Mouse (Mus musculus) left cerebral cortex, adult 8-10 months (tissue): ENCODE data around the gene Pbxip1. TPM values are rescaled to one million over a fixed set of nuclear protein-coding genes. Genes with fewer than 3 reads are reported as not detected.
"Not testable (repeated sequence)": the region's sequence is repeated elsewhere in the genome, so short reads cannot be mapped to it uniquely, and the experiment has no call there.

ENCODE experiments used
- DNase-seq, 2 experiments: peaks; one replicate each; pipeline ENCODE4 v3.0.0; 2022; ENCODE audit warnings: low spot score in 2 of 2
- total RNA-seq, 4 experiments: library from RNA; stranded (reverse); gene quantifications; 2 replicates each; pipeline ENCODE4 v1.2.4; 2022

Gene Pbxip1
- total RNA-seq, 4 experiments from 2014 or later, result 33.6 to 51.4 (median 41.9) TPM

DNA sequence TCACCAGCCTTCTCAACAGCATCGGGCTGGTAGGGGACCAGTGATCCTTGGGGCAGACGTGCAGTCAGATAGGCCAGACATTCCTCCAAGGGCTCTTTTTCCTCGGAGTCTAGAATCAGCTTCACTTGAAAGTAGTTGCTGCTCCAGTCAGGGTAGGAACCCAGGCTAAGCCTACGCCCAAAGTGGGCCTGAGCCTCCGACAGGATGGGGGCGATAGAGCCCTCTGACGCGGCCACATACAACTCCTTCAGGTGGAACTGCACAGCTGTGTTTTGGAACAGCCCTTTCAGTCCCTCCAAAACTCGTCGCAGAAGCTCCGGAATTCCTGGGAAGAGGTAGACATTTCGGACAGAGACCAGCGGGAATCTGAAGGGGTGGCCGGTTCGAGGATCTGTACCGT, 28.1 kb upstream of the Pbxip1 start:
- no peak for DNase-seq

DNA sequence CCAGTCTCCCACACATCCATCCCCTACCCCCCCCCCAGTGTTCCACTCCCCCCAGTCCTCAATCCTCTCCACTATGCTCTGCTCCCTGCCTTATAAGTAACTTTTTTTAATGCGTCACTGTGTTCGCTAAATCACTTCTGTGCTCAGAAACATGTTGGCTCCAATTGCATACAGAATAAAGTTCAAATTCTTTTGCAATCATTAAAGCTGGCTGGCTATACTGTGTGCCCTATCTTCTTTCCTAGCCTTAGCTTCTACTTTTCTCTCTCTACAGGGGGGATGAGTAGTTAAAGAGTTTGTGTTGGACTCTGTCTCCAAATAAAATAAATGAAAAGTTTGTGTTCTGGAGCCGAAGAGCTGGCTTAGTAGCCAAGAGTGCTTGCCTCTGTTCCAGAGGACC, 26.8 kb upstream of the Pbxip1 start:
- DNase-seq, result no peak

DNA sequence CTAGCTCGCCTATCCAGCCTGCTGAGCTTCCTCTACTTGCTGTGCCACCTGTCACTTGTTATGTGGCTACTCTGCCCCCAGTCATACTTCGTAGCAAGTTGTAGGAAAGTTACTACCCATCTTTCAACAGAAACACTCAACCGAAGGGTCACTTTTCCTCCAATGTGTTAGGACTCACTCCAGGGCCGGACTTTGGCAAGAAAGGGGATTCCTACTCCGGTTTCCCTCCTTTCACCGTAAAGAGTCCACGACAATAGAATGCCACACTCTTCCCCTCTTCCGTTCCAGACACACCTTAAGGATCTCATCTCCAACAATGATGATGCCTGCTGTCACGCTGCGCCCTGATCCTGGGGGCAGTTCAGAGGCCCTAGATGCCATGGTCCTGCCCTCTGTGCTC, 25.6 kb upstream of the Pbxip1 start:
- no peak for DNase-seq

DNA sequence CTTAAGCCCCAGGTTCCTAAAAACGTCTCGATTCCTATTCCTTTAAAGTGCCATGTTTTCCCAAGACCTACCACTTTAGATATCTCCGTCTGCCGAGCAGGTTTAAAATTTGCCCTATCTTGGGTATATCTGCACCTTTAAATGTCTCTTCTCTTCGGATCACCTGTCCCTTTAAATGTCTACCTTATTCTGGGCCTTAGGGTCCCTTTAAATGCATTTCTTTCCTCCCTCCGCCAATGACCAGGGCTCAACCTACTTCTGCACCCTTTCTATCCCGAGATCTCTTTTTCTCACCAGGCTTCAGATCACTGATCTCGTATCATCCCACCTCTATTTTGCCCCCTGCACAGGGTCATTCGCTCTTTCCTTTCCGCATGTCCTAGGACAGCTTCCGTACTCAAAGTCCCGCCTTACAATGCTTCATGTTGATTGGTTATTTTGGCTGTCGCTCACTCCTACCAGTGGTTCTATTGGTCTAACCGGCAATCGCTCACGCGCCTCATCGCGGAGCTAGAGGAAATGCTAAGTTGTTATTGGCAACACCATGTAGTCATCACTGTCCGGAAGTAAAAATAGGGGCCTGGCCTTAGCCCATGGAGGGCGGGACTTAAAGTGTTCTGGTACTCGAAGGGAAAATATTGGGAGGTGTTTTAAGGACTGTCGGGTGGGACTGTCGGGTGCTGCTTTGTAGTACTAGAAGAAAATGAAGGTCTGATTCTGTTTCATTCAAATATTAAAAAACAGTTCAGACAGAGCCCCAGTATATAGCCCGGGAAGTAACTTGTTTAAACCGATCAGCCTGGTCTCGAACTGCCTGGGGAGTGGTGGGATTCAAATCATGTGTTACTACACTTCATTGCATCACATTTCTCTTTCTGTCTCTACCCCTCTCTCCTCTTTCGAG, 24.8 kb upstream of the Pbxip1 start, which contains the start of gene Flad1:
Gene Flad1, minus strand, starts transcription at position 381 of the 904 bp plus-strand sequence.
- peak; percentile 100 for DNase-seq

DNA sequence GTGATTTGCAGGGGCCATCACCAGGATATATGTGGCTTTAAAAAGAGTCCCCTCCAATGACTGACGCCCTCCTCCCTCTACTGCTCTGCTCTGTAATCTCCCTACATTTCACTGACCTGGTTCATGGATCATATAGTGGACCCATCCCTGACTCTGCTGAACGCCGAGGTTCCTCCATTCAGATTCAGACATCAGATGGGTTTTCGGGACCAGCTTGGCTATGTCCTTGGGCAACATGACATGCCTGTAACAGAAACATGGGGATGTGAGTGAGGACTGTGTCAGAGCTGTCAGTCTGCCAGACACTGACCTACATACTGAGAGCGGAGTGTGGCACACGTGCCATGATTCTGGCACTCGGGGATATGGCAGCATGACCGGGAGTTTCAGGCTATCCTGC, 20.3 kb upstream of the Pbxip1 start:
- DNase-seq, result no peak

DNA sequence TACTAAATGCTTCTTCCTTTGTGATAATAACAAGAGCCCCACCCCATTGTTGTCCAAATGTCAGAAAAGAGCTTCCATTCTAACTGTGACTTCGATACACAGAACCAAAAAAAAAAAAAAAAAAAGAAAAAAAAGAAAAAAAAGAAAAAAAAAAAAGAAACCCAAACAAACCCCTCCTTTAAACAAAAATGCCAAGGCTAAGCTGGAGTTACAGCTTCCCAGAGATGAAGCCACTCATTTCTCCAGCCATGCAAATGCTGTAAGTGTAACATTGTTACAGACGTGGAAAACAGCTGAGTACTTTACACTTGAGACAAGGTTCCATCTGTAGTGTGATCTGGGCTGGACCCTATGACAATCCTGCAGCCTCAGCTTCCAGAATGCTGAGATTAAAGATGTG, 19.4 kb upstream of the Pbxip1 start:
- DNase-seq, result no peak

DNA sequence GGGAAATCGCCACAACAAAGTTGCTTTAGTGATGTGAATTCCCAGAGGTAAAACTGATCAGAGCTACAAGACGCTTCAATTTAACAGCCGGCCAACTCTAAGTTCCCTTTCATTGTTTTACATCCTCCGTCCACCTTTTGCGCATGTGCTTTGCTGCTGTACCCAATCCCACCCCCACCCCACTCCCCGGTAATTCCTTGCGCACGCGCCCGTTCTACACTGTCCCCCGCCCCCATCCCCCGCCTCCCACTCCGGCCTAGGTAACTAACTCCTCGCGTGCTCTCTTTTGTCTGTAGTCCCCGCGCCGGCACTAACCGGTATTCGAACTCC, 18.7 kb upstream of the Pbxip1 start:
- DNase-seq, result no peak

DNA sequence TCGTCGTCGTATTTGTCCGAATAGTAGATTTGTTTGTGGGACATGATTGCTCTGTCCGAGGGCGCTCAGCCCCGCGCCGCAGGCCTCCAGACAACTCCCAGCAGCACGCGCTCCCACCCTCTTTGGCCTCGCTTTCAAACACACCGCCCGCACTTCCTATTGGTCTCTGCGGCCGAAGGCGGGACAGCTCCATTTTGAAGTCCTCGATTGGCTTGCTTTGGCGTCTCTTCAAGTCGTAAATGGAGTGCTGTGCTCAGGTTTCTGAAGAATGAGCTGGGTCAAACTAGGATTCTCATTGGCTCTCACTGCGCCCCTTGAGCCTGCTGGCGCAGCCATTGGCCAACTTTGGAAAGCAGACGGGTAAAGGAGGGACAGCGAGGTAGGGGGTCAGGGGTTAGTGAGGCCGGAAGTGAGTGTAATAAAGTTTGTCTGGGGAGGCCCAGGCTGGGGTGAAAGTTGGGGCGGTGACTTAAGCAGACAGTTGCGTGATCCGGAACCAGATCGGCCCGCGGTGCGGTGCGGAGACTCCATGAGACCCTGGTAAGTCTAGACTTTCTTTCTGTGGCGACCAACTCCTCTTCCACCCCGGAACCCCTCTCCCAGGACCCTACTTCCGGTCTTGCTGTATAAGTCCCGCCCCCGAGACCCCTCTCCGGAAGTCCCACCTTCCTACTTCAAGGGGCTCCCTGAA, 18.2 kb upstream of the Pbxip1 start, which contains the start of the genes Cks1b and Shc1:
Gene Cks1b, minus strand, starts transcription at position 214 of the 691 bp plus-strand sequence.
Gene Shc1, plus strand, starts transcription at position 274 of the 691 bp plus-strand sequence.
- peak; percentile 80 to 97 for DNase-seq

DNA sequence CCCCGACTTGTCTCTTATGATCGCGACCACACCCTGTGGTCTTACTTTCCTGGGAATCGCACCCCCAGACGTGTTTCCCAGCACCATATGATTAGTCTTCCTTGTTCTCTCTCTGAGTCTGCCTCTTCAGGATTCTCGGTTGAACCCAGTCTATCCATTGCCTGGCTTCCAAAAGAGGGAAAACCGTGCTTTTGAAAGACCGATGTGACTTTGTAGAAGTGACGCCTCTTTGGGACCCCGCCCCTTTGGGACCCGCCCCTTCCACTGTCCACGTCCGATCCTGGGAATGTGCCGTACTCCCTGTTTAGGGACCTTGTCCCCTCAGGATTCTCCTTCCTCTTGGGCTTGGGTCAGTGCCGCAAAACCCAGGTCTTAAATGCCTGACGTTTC, 17.6 kb upstream of the Pbxip1 start:
- DNase-seq, result no peak

DNA sequence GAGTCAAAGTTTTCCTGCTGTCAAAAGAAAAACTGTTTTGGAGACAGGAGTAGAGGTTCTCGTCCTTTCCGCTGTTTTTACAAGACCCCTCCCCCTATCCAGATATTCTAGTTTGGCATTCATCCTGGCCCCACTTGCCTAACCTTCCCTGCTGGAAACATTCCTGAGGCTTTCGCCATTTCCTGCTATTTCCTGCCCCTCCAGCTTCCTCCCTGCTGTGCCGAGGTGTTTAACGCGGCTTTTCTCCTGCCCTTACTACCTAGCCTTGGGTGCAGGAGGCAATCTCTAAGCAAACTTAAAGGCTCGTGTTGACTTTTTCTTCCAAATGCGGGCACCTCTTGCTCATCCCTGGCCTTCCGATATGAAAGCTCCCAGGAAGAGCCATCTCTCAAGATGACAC, 16.9 kb upstream of the Pbxip1 start:
- no peak for DNase-seq

DNA sequence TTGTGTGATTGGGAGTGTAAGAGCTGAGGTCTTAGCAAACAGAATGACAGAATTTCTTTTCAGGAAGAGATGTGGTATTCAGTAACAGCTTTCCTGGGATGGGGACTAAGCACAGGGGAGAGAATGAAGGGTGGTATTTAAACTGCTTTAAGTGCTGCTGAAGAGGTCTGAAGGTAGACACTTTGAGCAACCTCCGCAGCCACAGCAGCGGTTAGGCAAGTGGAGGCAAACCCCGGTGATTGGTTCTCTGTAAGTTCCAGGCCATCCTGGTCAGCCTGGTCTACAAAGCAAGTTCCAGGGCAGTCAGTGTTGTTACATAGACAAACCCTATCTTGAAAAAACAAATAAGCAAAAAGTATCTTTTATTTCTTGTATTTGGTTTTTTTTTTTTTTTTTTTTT, 16.5 kb upstream of the Pbxip1 start:
- DNase-seq, result no peak

DNA sequence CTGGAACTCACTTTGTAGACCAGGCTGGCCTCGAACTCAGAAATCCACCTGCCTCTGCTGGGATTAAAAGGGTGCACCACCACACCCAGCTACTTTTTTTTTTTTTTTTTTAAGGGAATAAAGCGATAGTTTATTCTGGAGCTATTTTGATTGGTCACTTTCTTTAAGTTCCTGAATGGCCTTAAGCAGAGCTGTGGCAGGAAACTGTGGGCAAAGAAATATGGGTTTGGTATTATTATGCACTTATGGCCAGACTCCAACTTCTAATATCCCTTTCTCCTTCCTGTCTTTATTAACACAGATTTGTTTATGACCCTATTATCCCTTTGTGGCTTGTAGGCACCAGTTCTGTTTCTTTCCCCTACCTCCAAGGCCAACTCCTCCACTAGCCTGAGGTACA, 16.1 kb upstream of the Pbxip1 start:
- no peak for DNase-seq

DNA sequence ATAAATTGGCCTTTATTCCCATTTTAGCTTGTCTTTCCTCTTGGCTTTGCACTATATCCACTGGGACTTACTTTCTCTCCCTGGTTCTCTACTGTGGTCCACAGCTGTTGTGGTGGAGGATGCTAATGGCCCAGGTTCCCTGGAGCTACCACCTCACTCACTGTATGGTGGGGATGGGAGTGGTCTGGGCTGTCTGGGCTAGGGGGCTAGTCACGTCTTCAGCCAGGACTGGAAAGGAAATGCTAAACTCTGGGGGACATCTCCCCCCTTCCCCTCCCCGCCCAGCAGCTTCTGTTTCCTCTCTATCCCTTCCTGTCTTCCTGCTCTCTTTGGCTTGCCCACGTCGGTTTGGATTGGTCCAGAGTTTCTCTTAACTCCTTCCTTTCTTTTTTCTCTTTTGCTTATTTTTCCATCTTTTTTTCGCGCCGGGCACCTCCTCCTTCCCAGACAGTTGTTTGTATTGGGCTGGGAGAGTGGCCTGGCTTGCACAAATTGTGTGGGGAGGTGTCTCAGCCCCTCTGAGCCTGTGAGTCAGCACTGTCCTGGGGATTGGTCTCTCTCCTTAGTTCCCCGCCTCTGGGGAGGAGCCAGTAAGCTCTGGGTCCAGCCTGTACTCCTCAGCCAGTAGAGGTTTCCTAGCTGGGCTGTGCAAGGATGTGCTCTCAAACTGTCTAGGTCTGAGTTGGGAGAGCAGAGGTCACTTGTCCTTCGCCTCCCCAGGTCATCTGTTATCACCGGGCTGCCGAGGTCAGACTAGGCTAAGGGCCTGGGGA, 15.3 kb upstream of the Pbxip1 start:
- DNase-seq, result peak; percentile 45 to 79

DNA sequence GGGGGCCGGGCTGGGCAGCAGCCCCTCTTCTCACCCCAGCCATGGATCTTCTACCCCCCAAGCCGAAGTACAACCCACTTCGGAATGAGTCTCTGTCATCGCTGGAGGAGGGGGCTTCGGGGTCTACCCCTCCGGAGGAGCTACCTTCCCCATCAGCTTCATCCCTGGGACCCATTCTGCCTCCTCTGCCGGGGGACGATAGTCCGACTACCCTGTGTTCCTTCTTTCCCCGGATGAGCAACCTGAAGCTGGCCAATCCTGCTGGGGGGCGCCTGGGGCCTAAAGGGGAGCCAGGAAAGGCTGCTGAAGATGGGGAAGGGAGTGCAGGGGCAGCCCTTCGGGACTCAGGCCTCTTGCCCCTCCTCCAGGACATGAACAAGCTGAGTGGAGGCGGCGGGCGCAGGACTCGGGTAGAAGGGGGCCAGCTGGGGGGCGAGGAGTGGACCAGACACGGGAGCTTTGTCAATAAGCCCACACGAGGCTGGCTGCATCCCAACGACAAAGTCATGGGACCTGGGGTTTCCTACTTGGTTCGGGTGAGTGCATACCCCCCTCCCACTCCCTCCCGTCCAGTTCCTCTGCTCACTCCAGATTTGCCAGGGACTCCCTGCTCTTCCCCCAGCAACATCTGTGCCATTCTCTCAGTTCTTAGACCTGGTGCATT, 14.6 kb upstream of the Pbxip1 start:
- no peak for DNase-seq

DNA sequence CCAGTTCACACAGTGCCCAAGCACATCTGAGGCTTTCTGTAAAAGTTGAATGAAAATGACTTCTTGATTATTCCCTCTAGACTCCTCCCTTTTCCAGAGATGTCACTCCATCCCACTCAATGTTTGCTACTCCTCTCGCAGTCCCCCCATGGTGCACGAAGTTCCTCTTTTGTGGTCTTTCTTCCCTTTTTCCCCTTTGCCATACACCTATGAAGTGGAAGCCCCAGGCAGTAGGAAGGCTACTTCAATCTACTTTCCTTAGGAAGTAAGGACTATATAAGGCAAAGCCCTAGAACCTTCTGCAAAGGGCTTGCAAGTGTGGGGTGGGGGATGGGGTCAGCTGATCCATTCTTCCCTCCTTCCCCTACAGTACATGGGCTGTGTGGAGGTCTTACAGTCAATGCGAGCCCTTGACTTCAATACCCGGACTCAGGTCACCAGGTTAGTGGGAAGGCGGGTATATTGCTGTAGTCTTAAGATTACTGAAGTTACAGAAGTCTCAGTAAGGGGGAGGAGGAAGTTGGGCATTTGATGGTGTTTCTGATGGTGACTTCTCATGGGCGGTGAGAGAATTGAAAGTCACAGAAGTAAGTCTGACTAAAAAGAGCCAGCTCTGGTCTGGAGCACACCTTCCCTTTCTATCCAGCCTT, 13.8 kb upstream of the Pbxip1 start:
- DNase-seq, result no peak

DNA sequence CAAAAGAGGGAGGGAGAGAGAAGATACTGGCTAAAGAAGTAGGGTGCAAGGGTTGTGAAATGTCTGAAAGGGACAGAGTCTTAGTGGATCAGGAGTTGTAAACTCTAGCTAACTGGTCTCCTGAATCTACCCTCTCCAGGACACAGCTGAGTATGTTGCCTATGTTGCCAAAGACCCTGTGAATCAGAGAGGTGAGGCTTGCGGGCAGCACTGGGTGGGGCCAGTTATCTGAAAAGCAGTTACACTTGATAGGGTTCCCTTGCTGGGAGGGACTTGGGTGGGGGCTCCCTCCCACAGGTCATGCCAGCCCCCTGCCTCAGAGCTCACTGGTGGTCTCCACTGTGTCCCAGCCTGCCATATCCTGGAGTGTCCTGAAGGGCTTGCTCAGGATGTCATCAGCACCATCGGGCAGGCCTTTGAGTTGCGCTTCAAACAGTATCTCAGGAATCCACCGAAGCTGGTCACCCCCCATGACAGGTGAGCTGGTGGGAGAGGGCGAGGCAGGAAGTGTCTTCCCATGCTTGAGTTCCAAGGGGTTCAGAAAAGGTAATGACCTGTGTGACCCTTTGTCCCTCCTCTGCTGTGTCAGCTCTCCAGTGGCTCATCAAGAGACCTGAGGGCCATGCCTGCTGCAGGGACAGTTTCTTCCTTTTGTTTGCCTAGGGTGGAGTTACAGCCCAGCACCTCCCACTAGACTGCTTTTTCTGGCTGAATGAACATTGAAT, 11.9 kb upstream of the Pbxip1 start:
- DNase-seq, result no peak

DNA sequence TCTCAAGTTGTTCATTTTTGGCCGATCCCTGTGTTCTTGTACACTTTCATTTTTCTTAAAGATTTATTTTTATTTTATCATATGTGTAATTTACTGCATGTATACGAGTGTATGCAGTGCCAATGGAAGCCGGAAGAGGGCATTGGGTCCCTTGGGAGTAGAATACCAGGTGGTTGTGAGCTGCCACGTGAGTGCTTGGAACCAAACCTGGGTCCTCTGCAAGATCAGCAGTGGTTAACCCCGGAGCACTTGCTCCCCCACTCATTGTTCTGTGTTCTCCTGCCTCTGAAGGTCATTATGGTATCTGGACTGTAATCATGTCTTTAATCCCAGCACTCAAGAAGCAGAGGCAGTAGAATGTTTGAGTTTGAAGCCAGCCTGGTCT, 11.4 kb upstream of the Pbxip1 start:
- DNase-seq, result no peak

DNA sequence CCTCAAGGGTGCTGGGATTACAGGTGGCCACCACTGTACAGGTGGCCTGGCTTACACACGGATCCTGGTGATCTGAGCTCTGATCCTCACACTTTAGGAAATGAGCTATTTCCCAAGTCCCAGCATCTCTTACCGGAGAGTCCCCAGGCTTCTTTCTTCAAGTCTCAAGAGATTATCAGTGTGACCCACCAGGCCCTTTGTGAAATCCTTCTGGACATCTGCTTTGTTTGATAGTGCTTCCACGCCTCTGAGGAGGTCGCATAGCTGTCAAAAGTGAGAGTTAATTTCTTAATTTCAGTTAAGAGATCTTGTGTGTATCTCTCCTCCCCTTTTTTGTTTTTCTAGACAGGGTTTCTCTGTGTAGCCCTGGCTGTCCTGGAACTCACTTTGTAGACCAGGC, 10.6 kb upstream of the Pbxip1 start:
- DNase-seq, result no peak

DNA sequence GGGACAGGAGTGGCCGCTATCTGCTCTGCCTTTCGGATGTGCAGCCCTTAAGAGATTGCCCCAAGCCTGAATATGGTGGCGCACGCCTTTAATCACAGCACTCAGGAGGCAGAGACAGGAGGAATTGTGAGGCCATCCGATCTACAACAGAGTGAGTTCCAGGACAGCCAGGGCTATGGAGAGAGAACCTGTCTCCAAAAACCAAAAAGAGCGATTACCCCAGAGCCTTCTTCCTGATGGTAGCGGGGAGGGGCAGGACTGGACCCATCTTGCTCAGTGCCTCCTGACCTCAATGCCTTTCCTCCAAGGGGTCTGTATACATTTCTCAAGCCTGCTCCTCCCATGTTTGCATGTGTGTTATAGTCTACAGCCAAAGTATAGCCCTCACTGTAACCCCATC, 7.5 kb upstream of the Pbxip1 start:
- not testable (repeated sequence) for DNase-seq
